ENCODE assay signal across 34 mouse cellular contexts in the genomic region with DNA sequence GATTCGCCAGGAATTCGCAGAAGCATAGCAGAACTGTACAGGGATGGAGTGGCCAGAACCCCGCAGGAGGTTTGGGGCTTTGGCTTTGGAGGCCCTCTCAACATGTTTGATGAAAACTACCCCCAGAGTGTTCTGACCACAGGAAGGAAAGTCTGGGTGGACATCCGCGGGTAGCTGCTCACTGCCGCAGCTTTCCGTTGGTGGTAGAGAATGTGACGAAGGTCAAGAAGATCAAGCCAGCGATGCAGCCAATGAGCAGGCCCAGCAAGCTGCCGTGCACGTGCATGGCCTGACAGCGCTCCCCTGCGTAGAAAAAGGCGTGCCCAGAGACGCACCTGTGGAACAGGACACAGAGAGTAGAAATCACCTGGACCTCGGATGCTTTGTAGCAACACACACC. TPM values are rescaled to one million over a fixed set of nuclear protein-coding genes. Genes with fewer than 3 reads are reported as not detected.
"Had no signal": no experiment of that assay in that cellular context is flagged by ENCODE, and none has a peak within 500 bp of the region (broad histone marks: within the 10 kb centered on the region; RNA-seq: fewer than 3 reads in every experiment).

No protein-coding gene starts in this region.

- H3K9ac ChIP-seq: embryonic facial prominence, embryonic 12.5 days; embryonic facial prominence, embryonic 13.5 days; embryonic facial prominence, embryonic 15.5 days; forebrain, embryonic 12.5 days; forebrain, embryonic 13.5 days; forebrain, embryonic 15.5 days; forebrain, postnatal 0 days had no signal

- H3K9me3 ChIP-seq: embryonic facial prominence, embryonic 10.5 days; embryonic facial prominence, embryonic 12.5 days; embryonic facial prominence, embryonic 13.5 days; embryonic facial prominence, embryonic 15.5 days; forebrain, embryonic 10.5 days; forebrain, embryonic 12.5 days; forebrain, embryonic 13.5 days; forebrain, embryonic 15.5 days had no signal

- H3K27me3 ChIP-seq: embryonic facial prominence, embryonic 12.5 days; embryonic facial prominence, embryonic 13.5 days; embryonic facial prominence, embryonic 15.5 days; forebrain, embryonic 12.5 days; forebrain, embryonic 13.5 days; forebrain, embryonic 15.5 days had no signal

- H3K4me3 ChIP-seq: embryonic facial prominence, embryonic 10.5 days; embryonic facial prominence, embryonic 12.5 days; embryonic facial prominence, embryonic 13.5 days; embryonic facial prominence, embryonic 15.5 days; erythroblast, embryonic 14.5 days; forebrain, embryonic 10.5 days; forebrain, embryonic 12.5 days; forebrain, embryonic 13.5 days; forebrain, embryonic 15.5 days; gastrocnemius, adult 2 months; heart, adult 2 months had no signal

- H3K27ac ChIP-seq: embryonic facial prominence, embryonic 10.5 days; embryonic facial prominence, embryonic 12.5 days; embryonic facial prominence, embryonic 13.5 days; embryonic facial prominence, embryonic 15.5 days; forebrain, embryonic 10.5 days; forebrain, embryonic 12.5 days; forebrain, embryonic 13.5 days; forebrain, embryonic 15.5 days; gastrocnemius, adult 2 months; heart, adult 2 months had no signal

- H3K4me1 ChIP-seq: forebrain, embryonic 10.5 days; forebrain, embryonic 12.5 days; forebrain, embryonic 13.5 days; forebrain, embryonic 15.5 days had no signal

- ATAC-seq: forebrain, embryonic 13.5 days; forebrain, embryonic 14.5 days; forebrain, embryonic 15.5 days; forebrain, embryonic 16.5 days; forebrain, postnatal 0 days had no signal

- H3K4me2 ChIP-seq: embryonic facial prominence, embryonic 12.5 days; embryonic facial prominence, embryonic 13.5 days; embryonic facial prominence, embryonic 15.5 days; forebrain, embryonic 12.5 days; forebrain, embryonic 13.5 days; forebrain, embryonic 15.5 days had no signal

- DNase-seq: cerebellum, adult 8-10 months; cerebellum, adult 9-10 months; cerebellum, adult 9-11 months; cerebellum, postnatal 10 days; cerebellum, postnatal 14 days; cerebellum, postnatal 25 days; cerebellum, postnatal 36 days; embryo, embryonic 11 days; forebrain, postnatal 0 days; gastrocnemius, adult 2 months; gastrocnemius, postnatal 10 days; gastrocnemius, postnatal 14 days; gastrocnemius, postnatal 25 days; gastrocnemius, postnatal 36 days; heart, adult 18-20 months; heart, adult 2 months had no signal

- H3K36me3 ChIP-seq: embryonic facial prominence, embryonic 10.5 days; embryonic facial prominence, embryonic 12.5 days; embryonic facial prominence, embryonic 13.5 days; embryonic facial prominence, embryonic 15.5 days; forebrain, embryonic 10.5 days; forebrain, embryonic 12.5 days; forebrain, embryonic 15.5 days had no signal

RNA-seq across cellular contexts. Expression of a gene that starts 27.8 kb away (rescaled TPM):
- total RNA-seq: common myeloid progenitor, adult 5-6 weeks; forebrain, postnatal 0 days; gastrocnemius, adult 2 months; gastrocnemius, adult 8-10 months; gastrocnemius, postnatal 10 days; gastrocnemius, postnatal 14 days; gastrocnemius, postnatal 25 days; gastrocnemius, postnatal 36 days; gastrocnemius, postnatal 4 days; granulocyte monocyte progenitor cell, adult 5-6 weeks; heart, adult 18-20 months; heart, adult 2 months; heart, adult 8-10 months had no signal
- polyA plus RNA-seq: embryonic facial prominence, embryonic 10.5 days; embryonic facial prominence, embryonic 11.5 days; embryonic facial prominence, embryonic 12.5 days; erythroblast, embryonic 14.5 days; forebrain, embryonic 10.5 days; forebrain, embryonic 11.5 days; forebrain, embryonic 12.5 days; forebrain, embryonic 14.5 days; forebrain, embryonic 15.5 days; forebrain, embryonic 16.5 days; heart, adult 2 months had no signal
